Mouse (Mus musculus): ENCODE results near the gene Ctps.

DNA sequence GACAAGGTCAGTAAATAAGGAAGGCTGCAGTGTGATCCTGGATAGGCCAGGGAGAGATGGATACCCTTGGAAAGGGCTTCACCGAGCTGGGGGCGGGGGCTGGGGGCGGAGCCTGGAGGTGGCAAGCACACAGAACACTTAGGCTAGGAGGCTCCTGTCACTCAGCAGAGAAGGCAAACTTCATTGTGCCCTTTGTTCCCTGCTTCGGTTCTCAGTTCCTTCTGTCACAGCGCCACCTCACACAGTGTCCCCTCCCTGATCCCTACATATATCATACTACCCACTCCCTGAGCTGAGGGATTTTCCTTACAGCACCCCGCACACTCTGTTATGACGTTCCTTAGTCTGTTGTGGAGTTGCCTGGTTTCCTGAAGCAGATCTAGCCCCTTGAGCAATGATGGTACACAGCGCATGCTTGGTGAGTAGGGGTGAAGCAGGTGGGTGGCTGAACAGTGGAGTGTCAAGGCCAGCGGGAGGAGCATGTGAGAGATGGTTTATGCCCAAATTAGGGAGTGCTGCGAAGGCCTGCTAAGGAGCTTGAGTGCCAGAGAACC, 45.5 kb upstream of the Ctps start:
- TF ChIP-seq TAL1 (IDR thresholded peaks at IDR 0.05; ENCODE audit: low read length) (no peak), GATA1 (IDR thresholded peaks at IDR 0.05; ENCODE audit: low read length) (no peak)
